Mouse (Mus musculus): ENCODE measurements around the gene Agmo. TPM values are rescaled to one million over a fixed set of nuclear protein-coding genes. Genes with fewer than 3 reads are reported as not detected.

Agmo gene
- total and polyA plus RNA-seq, 3 experiments = 1.6 to 3.4 (median 2.0) TPM

- TF ChIP-seq CTCF (IDR thresholded peaks at IDR 0.05) (no peak), EP300 (IDR thresholded peaks at IDR 0.05; ENCODE audit: insufficient read depth, low read depth, low read length) (no peak)
- H3K4me1 ChIP-seq (ENCODE audit: control insufficient read depth, insufficient read depth, low read length) = no peaks in the 10 kb centered on the region
- no peak for DNase-seq
- H3K36me3 ChIP-seq (ENCODE audit: control insufficient read depth, insufficient read depth, low read length) = no peaks in the 10 kb centered on the region
- H3K9ac ChIP-seq (ENCODE audit: low read depth, low read length) = no peak overlapping the region
- no peaks in the 10 kb centered on the region for H3K27me3 ChIP-seq (ENCODE audit: control insufficient read depth, insufficient read depth, low read length)
- intact Hi-C loops (cut with DNase I) = no loop called here
- H3K27ac ChIP-seq = no peak overlapping the region
- WGBS = 76% methylated on average over 3 of the region's 3 CpGs
- no peaks in the 10 kb centered on the region for H3K79me2 ChIP-seq (replicated peaks; ENCODE audit: control insufficient read depth, insufficient read depth, low read length)
- H3K4me3 ChIP-seq = no peak overlapping the region
Observed at GRCm38 (mm10) chr12:37524662-37525061, 283.2 kb downstream of the Agmo start.

GRCm38 (mm10) chr12:37540994-37541393, 299.6 kb downstream of the Agmo start:
- no peak for DNase-seq
- intact Hi-C loops (cut with DNase I) = no loop called here
- Histone ChIP-seq H3K4me3 (no peak overlapping the region), H3K79me2 (replicated peaks; ENCODE audit: control insufficient read depth, insufficient read depth, low read length) (no peaks in the 10 kb centered on the region), H3K27me3 (ENCODE audit: control insufficient read depth, insufficient read depth, low read length) (no peaks in the 10 kb centered on the region), H3K36me3 (ENCODE audit: control insufficient read depth, insufficient read depth, low read length) (no peaks in the 10 kb centered on the region), H3K27ac (no peak overlapping the region), H3K4me1 (ENCODE audit: control insufficient read depth, insufficient read depth, low read length) (no peaks in the 10 kb centered on the region), H3K9ac (ENCODE audit: low read depth, low read length) (no peak overlapping the region)
- TF ChIP-seq EP300 (IDR thresholded peaks at IDR 0.05; ENCODE audit: insufficient read depth, low read depth, low read length) (no peak), CTCF (IDR thresholded peaks at IDR 0.05) (no peak), POLR2A (IDR thresholded peaks at IDR 0.05; ENCODE audit: insufficient read depth, low read depth, low read length) (no peak)
- 49% methylated on average over 1 of the region's 1 CpGs for WGBS

- no peak overlapping the region for H3K27ac ChIP-seq
- TF ChIP-seq POLR2A (IDR thresholded peaks at IDR 0.05; ENCODE audit: insufficient read depth, low read depth, low read length) = no peak
- WGBS = 12% methylated on average over 1 of the region's 1 CpGs
- H3K36me3 ChIP-seq (ENCODE audit: control insufficient read depth, insufficient read depth, low read length) = no peaks in the 10 kb centered on the region
- H3K4me3 ChIP-seq = no peak overlapping the region
- no peaks in the 10 kb centered on the region for H3K4me1 ChIP-seq (ENCODE audit: control insufficient read depth, insufficient read depth, low read length)
- H3K79me2 ChIP-seq (replicated peaks; ENCODE audit: control insufficient read depth, insufficient read depth, low read length) = no peaks in the 10 kb centered on the region
- intact Hi-C loops (cut with DNase I) = no loop called here
- DNase-seq = no peak
- no peaks in the 10 kb centered on the region for H3K27me3 ChIP-seq (ENCODE audit: control insufficient read depth, insufficient read depth, low read length)
- H3K9ac ChIP-seq (ENCODE audit: low read depth, low read length) = no peak overlapping the region
Observed at GRCm38 (mm10) chr12:37558284-37558683, 316.8 kb downstream of the Agmo start.

GRCm38 (mm10) chr12:37565882-37566596, 324.6 kb downstream of the Agmo start:
- Histone ChIP-seq H3K79me2 (replicated peaks; ENCODE audit: control insufficient read depth, insufficient read depth, low read length) (no peaks in the 10 kb centered on the region), H3K27ac (no peak overlapping the region), H3K36me3 (ENCODE audit: control insufficient read depth, insufficient read depth, low read length) (no peaks in the 10 kb centered on the region), H3K4me1 (ENCODE audit: control insufficient read depth, insufficient read depth, low read length) (no peaks in the 10 kb centered on the region), H3K9ac (ENCODE audit: low read depth, low read length) (no peak overlapping the region), H3K27me3 (ENCODE audit: control insufficient read depth, insufficient read depth, low read length) (no peaks in the 10 kb centered on the region), H3K4me3 (no peak overlapping the region)
- intact Hi-C loops (cut with DNase I) = no loop called here
- DNase-seq = no peak
- TF ChIP-seq EP300 (IDR thresholded peaks at IDR 0.05; ENCODE audit: insufficient read depth, low read depth, low read length) (no peak), POLR2A (IDR thresholded peaks at IDR 0.05; ENCODE audit: insufficient read depth, low read depth, low read length) (no peak), CTCF (IDR thresholded peaks at IDR 0.05) (no peak)
- 72% methylated on average over 5 of the region's 5 CpGs for WGBS

- TF ChIP-seq CTCF (IDR thresholded peaks at IDR 0.05) (no peak), POLR2A (IDR thresholded peaks at IDR 0.05; ENCODE audit: insufficient read depth, low read depth, low read length) (no peak), EP300 (IDR thresholded peaks at IDR 0.05; ENCODE audit: insufficient read depth, low read depth, low read length) (no peak)
- Histone ChIP-seq H3K27me3 (ENCODE audit: control insufficient read depth, insufficient read depth, low read length) (no peaks in the 10 kb centered on the region), H3K79me2 (replicated peaks; ENCODE audit: control insufficient read depth, insufficient read depth, low read length) (no peaks in the 10 kb centered on the region), H3K4me1 (ENCODE audit: control insufficient read depth, insufficient read depth, low read length) (no peaks in the 10 kb centered on the region), H3K4me3 (no peak overlapping the region), H3K9ac (ENCODE audit: low read depth, low read length) (no peak overlapping the region), H3K36me3 (ENCODE audit: control insufficient read depth, insufficient read depth, low read length) (no peaks in the 10 kb centered on the region), H3K27ac (no peak overlapping the region)
- no peak for DNase-seq
- intact Hi-C loops (cut with DNase I) = no loop called here
- 54% methylated on average over 3 of the region's 3 CpGs for WGBS
Observed at GRCm38 (mm10) chr12:37571922-37572321, 330.5 kb downstream of the Agmo start.

DNA sequence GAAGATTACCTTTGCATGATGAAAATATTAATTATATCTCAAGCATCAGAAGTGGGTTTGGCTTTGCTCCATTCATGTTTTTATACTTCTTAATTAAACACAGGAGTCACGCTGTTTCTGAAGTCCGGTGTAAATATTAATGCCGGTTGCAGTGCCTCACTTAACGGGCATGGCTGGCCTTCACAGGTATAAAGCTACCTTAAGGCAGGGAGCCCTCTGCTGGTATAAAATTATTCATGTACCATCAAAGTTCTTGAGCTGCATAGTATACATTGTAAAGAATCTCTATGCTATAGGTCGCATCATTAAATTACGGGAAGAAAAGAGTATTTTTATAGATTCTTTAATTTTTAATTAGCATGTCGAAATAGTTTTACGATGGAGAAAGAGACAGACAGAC, 341.3 kb downstream of the Agmo start:
- Histone ChIP-seq H3K36me3 (ENCODE audit: control insufficient read depth, insufficient read depth, low read length) (no peaks in the 10 kb centered on the region), H3K4me1 (ENCODE audit: control insufficient read depth, insufficient read depth, low read length) (no peaks in the 10 kb centered on the region), H3K27me3 (ENCODE audit: control insufficient read depth, insufficient read depth, low read length) (no peaks in the 10 kb centered on the region), H3K4me3 (no peak overlapping the region), H3K27ac (no peak overlapping the region), H3K79me2 (replicated peaks; ENCODE audit: control insufficient read depth, insufficient read depth, low read length) (no peaks in the 10 kb centered on the region), H3K9ac (ENCODE audit: low read depth, low read length) (no peak overlapping the region)
- DNase-seq = no peak
- intact Hi-C loops (cut with DNase I) = no loop called here
- WGBS = 72% methylated on average over 8 of the region's 8 CpGs
- no peak for TF ChIP-seq POLR2A (IDR thresholded peaks at IDR 0.05; ENCODE audit: insufficient read depth, low read depth, low read length)
- TF ChIP-seq CTCF (IDR thresholded peaks at IDR 0.05) = no peak
- no peak for TF ChIP-seq EP300 (IDR thresholded peaks at IDR 0.05; ENCODE audit: insufficient read depth, low read depth, low read length)

Measured in heart, adult 2 months (tissue).